Mouse (Mus musculus): ENCODE measurements around the gene Man2a2.

GRCm38 (mm10) chr7:80373850-80374249, 2.7 kb upstream of the Man2a2 start:
- no peak for TF ChIP-seq CTCF (IDR thresholded peaks at IDR 0.05; ENCODE audit: insufficient read depth, low read length)
- no peak for TF ChIP-seq POLR2A (IDR thresholded peaks at IDR 0.05; ENCODE audit: borderline replicate concordance, extremely low read depth, low read depth, low read length)
